Mouse (Mus musculus): Measurements from ENCODE around the gene Hhex. TPM values are rescaled to one million over a fixed set of nuclear protein-coding genes. Genes with fewer than 3 reads are reported as not detected.

Hhex gene
- polyA plus RNA-seq, 1 experiment from 2014 or later: 13.0 TPM

- Histone ChIP-seq H3K4me2 (no peak overlapping the region), H3K9ac (no peak overlapping the region), H3K27ac (no peak overlapping the region), H3K27me3 (0 out of 2 replicates have a peak, but pooled peaks cover 4% of the 10 kb centered on the region), H3K4me3 (no peak overlapping the region), H3K9me3 (replicated peaks) (no peaks in the 10 kb centered on the region), H3K36me3 (no peaks in the 10 kb centered on the region), H3K4me1 (replicated peaks) (no peaks in the 10 kb centered on the region)
- ATAC-seq (replicated peaks; ENCODE audit: insufficient number of reproducible peaks, insufficient read depth, low FRiP score, low read depth): no peak
- WGBS: 71% methylated on average over 2 of the region's 2 CpGs
Observed at GRCm38 (mm10) chr19:37455528-37455927, 20.9 kb downstream of the Hhex start.

- WGBS: 91% methylated on average over 1 of the region's 1 CpGs
- Histone ChIP-seq H3K36me3 (no peaks in the 10 kb centered on the region), H3K27me3 (0 out of 2 replicates have a peak, but pooled peaks cover 4% of the 10 kb centered on the region), H3K4me1 (replicated peaks) (no peaks in the 10 kb centered on the region), H3K9me3 (replicated peaks) (no peaks in the 10 kb centered on the region), H3K4me2 (no peak overlapping the region), H3K9ac (no peak overlapping the region), H3K27ac (no peak overlapping the region), H3K4me3 (no peak overlapping the region)
- no peak for ATAC-seq (replicated peaks; ENCODE audit: insufficient number of reproducible peaks, insufficient read depth, low FRiP score, low read depth)
Observed at GRCm38 (mm10) chr19:37455961-37456360, 21.4 kb downstream of the Hhex start.

- 76% methylated on average over 6 of the region's 6 CpGs for WGBS
- no peaks in the 10 kb centered on the region for H3K4me1 ChIP-seq (replicated peaks)
Observed at GRCm38 (mm10) chr19:37458013-37458412, 23.4 kb downstream of the Hhex start.

GRCm38 (mm10) chr19:37466403-37466802, 31.8 kb downstream of the Hhex start:
- Histone ChIP-seq H3K9ac (no peak overlapping the region), H3K4me2 (no peak overlapping the region), H3K4me3 (no peak overlapping the region), H3K27me3 (no peaks in the 10 kb centered on the region), H3K27ac (no peak overlapping the region), H3K4me1 (replicated peaks) (no peaks in the 10 kb centered on the region), H3K9me3 (replicated peaks) (no peaks in the 10 kb centered on the region), H3K36me3 (no peaks in the 10 kb centered on the region)
- WGBS: 79% methylated on average over 3 of the region's 3 CpGs
- ATAC-seq (replicated peaks; ENCODE audit: insufficient number of reproducible peaks, insufficient read depth, low FRiP score, low read depth): no peak

More at GRCm38 (mm10) chr19:37458013-37458412, 23.4 kb downstream of the Hhex start:
- ATAC-seq (replicated peaks; ENCODE audit: insufficient number of reproducible peaks, insufficient read depth, low FRiP score, low read depth): no peak
- Histone ChIP-seq H3K4me3 (no peak overlapping the region), H3K36me3 (no peaks in the 10 kb centered on the region), H3K9me3 (replicated peaks) (no peaks in the 10 kb centered on the region), H3K9ac (no peak overlapping the region), H3K27me3 (no peaks in the 10 kb centered on the region), H3K4me2 (no peak overlapping the region), H3K27ac (no peak overlapping the region)

GRCm38 (mm10) chr19:37466978-37467377, 32.4 kb downstream of the Hhex start:
- no peak overlapping the region for H3K4me3 ChIP-seq
- H3K4me2 ChIP-seq: no peak overlapping the region
- no peaks in the 10 kb centered on the region for H3K36me3 ChIP-seq
- H3K27me3 ChIP-seq: no peaks in the 10 kb centered on the region
- H3K4me1 ChIP-seq (replicated peaks): no peaks in the 10 kb centered on the region
- no peak for ATAC-seq (replicated peaks; ENCODE audit: insufficient number of reproducible peaks, insufficient read depth, low FRiP score, low read depth)
- no peaks in the 10 kb centered on the region for H3K9me3 ChIP-seq (replicated peaks)
- H3K27ac ChIP-seq: no peak overlapping the region
- H3K9ac ChIP-seq: no peak overlapping the region
- 65% methylated on average over 5 of the region's 5 CpGs for WGBS

- H3K9ac ChIP-seq: no peak overlapping the region
- H3K27ac ChIP-seq: no peak overlapping the region
- ATAC-seq (replicated peaks; ENCODE audit: insufficient number of reproducible peaks, insufficient read depth, low FRiP score, low read depth): no peak
- no peak overlapping the region for H3K4me2 ChIP-seq
- no peaks in the 10 kb centered on the region for H3K36me3 ChIP-seq
- H3K4me1 ChIP-seq (replicated peaks): no peaks in the 10 kb centered on the region
- H3K27me3 ChIP-seq: no peaks in the 10 kb centered on the region
- H3K4me3 ChIP-seq: no peak overlapping the region
- H3K9me3 ChIP-seq (replicated peaks): no peaks in the 10 kb centered on the region
- 71% methylated on average over 6 of the region's 6 CpGs for WGBS
Observed at GRCm38 (mm10) chr19:37468841-37469566, 34.4 kb downstream of the Hhex start.

GRCm38 (mm10) chr19:37471680-37472079, 37.1 kb downstream of the Hhex start:
- ATAC-seq (replicated peaks; ENCODE audit: insufficient number of reproducible peaks, insufficient read depth, low FRiP score, low read depth): no peak
- no peak overlapping the region for H3K4me2 ChIP-seq
- no peaks in the 10 kb centered on the region for H3K9me3 ChIP-seq (replicated peaks)
- no peaks in the 10 kb centered on the region for H3K27me3 ChIP-seq
- no peaks in the 10 kb centered on the region for H3K36me3 ChIP-seq
- H3K9ac ChIP-seq: no peak overlapping the region
- H3K27ac ChIP-seq: no peak overlapping the region
- H3K4me1 ChIP-seq (replicated peaks): no peaks in the 10 kb centered on the region
- no peak overlapping the region for H3K4me3 ChIP-seq
- 74% methylated on average over 4 of the region's 4 CpGs for WGBS

GRCm38 (mm10) chr19:37472589-37472988, 38.0 kb downstream of the Hhex start:
- no peak for ATAC-seq (replicated peaks; ENCODE audit: insufficient number of reproducible peaks, insufficient read depth, low FRiP score, low read depth)
- H3K9ac ChIP-seq: no peak overlapping the region

GRCm38 (mm10) chr19:37481704-37482103, 47.1 kb downstream of the Hhex start:
- no peak overlapping the region for H3K27ac ChIP-seq
- no peak overlapping the region for H3K4me3 ChIP-seq
- H3K9me3 ChIP-seq (replicated peaks): no peaks in the 10 kb centered on the region
- H3K9ac ChIP-seq: no peak overlapping the region
- no peak overlapping the region for H3K4me2 ChIP-seq
- no peaks in the 10 kb centered on the region for H3K27me3 ChIP-seq
- ATAC-seq (replicated peaks; ENCODE audit: insufficient number of reproducible peaks, insufficient read depth, low FRiP score, low read depth): 0 out of 2 replicates have a peak, but pooled peaks have one; percentile 55
- no peaks in the 10 kb centered on the region for H3K36me3 ChIP-seq
- H3K4me1 ChIP-seq (replicated peaks): no peaks in the 10 kb centered on the region; the same call in 1 of the 2 replicates
- WGBS: 31% methylated on average over 8 of the region's 8 CpGs

More at GRCm38 (mm10) chr19:37472589-37472988, 38.0 kb downstream of the Hhex start:
- Histone ChIP-seq H3K27ac (no peak overlapping the region), H3K36me3 (no peaks in the 10 kb centered on the region), H3K4me2 (no peak overlapping the region), H3K4me3 (no peak overlapping the region), H3K27me3 (no peaks in the 10 kb centered on the region), H3K9me3 (replicated peaks) (no peaks in the 10 kb centered on the region), H3K4me1 (replicated peaks) (no peaks in the 10 kb centered on the region)
- 75% methylated on average over 3 of the region's 3 CpGs for WGBS

- Histone ChIP-seq H3K27me3 (no peaks in the 10 kb centered on the region), H3K9me3 (replicated peaks) (no peaks in the 10 kb centered on the region), H3K4me3 (no peak overlapping the region), H3K4me1 (replicated peaks) (no peaks in the 10 kb centered on the region; the same call in 1 of the 2 replicates), H3K36me3 (no peaks in the 10 kb centered on the region), H3K4me2 (no peak overlapping the region), H3K9ac (no peak overlapping the region), H3K27ac (no peak overlapping the region)
- ATAC-seq (replicated peaks; ENCODE audit: insufficient number of reproducible peaks, insufficient read depth, low FRiP score, low read depth): no peak
- 80% methylated on average over 14 of the region's 14 CpGs for WGBS
Observed at GRCm38 (mm10) chr19:37482556-37483187, 48.1 kb downstream of the Hhex start.

GRCm38 (mm10) chr19:37484787-37485186, 50.2 kb downstream of the Hhex start:
- ATAC-seq (replicated peaks; ENCODE audit: insufficient number of reproducible peaks, insufficient read depth, low FRiP score, low read depth): no peak
- H3K9me3 ChIP-seq (replicated peaks): no peaks in the 10 kb centered on the region
- no peak overlapping the region for H3K9ac ChIP-seq
- H3K36me3 ChIP-seq: no peaks in the 10 kb centered on the region
- H3K4me2 ChIP-seq: no peak overlapping the region
- H3K27ac ChIP-seq: no peak overlapping the region
- H3K4me1 ChIP-seq (replicated peaks): no peaks in the 10 kb centered on the region; the same call in 1 of the 2 replicates
- H3K27me3 ChIP-seq: no peaks in the 10 kb centered on the region
- 73% methylated on average over 6 of the region's 6 CpGs for WGBS
- H3K4me3 ChIP-seq: no peak overlapping the region
